Mouse (Mus musculus) forebrain, embryonic 15.5 days (tissue): ENCODE data around the gene Snrpf. TPM values are rescaled to one million over a fixed set of nuclear protein-coding genes. Genes with fewer than 3 reads are reported as not detected.

ENCODE experiments used
- ATAC-seq: fragments of 200-750 bp; cut with Nextera tagmentation; replicated peaks from 2 replicates; pipeline ENCODE4 v1.8.0; 2017; ENCODE audit warnings: mild to moderate bottlenecking, moderate TSS enrichment, moderate library complexity
- H3K27ac ChIP-seq: fragments of 300-500 bp; sonication (generic); replicated peaks from 2 replicates; pipeline ENCODE4 v1.5.1; 2015; ENCODE audit warnings: mild to moderate bottlenecking, inconsistent platforms
- H3K27me3 ChIP-seq: fragments of 300-500 bp; sonication (generic); 2 replicates; pipeline ENCODE4 v1.6.1; 2015; ENCODE audit warnings: inconsistent platforms
- H3K36me3 ChIP-seq: fragments of 300-500 bp; sonication (generic); 2 replicates; pipeline ENCODE4 v1.6.1; 2015; ENCODE audit warnings: mild to moderate bottlenecking, inconsistent platforms
- H3K4me1 ChIP-seq: fragments of 300-500 bp; sonication (generic); 2 replicates; pipeline ENCODE4 v1.6.1; 2015; ENCODE audit warnings: inconsistent platforms
- H3K4me2 ChIP-seq: fragments of 300-500 bp; sonication (generic); replicated peaks from 2 replicates; pipeline ENCODE4 v1.6.1; 2015; ENCODE audit warnings: mild to moderate bottlenecking, inconsistent platforms
- H3K4me3 ChIP-seq: fragments of 300-500 bp; sonication (generic); 2 replicates; pipeline ENCODE4 v1.5.1; 2015; ENCODE audit warnings: mild to moderate bottlenecking, inconsistent platforms
- H3K9ac ChIP-seq: fragments of 300-500 bp; sonication (generic); replicated peaks from 2 replicates; pipeline ENCODE4 v1.6.1; 2015; ENCODE audit warnings: mild to moderate bottlenecking, inconsistent platforms
- H3K9me3 ChIP-seq: fragments of 300-500 bp; sonication (generic); 2 replicates; pipeline ENCODE4 v1.6.1; 2016; ENCODE audit warnings: inconsistent platforms
- WGBS: fragments of 180-500 bp; shearing (Covaris S2); methylation state at CpG from one replicate; pipeline ENCODE4 v1.1.7; 2015; ENCODE audit warnings: mixed read lengths; 5-methylcytosine and 5-hydroxymethylcytosine counted together
- polyA plus RNA-seq: library from polyadenylated mRNA; unstranded; fragments of >200 nt; fragmentation: Nextera tagmentation; extraction: Ambion mirVana; gene quantifications from 2 replicates; pipeline ENCODE4 v1.2.1, GENCODE M21; 2015

The Snrpf gene
- polyA plus RNA-seq, 1 experiment from 2014 or later = 97.2 TPM

GRCm38 (mm10) chr10:93543176-93543575 lies 46.3 kb downstream of the Snrpf start:
- 51% methylated on average over 6 of the region's 6 CpGs for WGBS
- Histone ChIP-seq H3K36me3 (no peaks in the 10 kb centered on the region), H3K4me1 (peaks cover 12% of the 10 kb centered on the region), H3K4me2 (no peak overlapping the region), H3K9ac (no peak overlapping the region), H3K4me3 (no peak overlapping the region), H3K27me3 (no peaks in the 10 kb centered on the region), H3K27ac (no peak overlapping the region), H3K9me3 (no peaks in the 10 kb centered on the region)
- ATAC-seq = no peak

- Histone ChIP-seq H3K9ac (no peak overlapping the region), H3K4me3 (no peak overlapping the region), H3K4me2 (no peak overlapping the region), H3K27ac (no peak overlapping the region), H3K4me1 (peaks cover 12% of the 10 kb centered on the region), H3K36me3 (no peaks in the 10 kb centered on the region), H3K27me3 (no peaks in the 10 kb centered on the region; the same call in 1 of the 2 replicates), H3K9me3 (no peaks in the 10 kb centered on the region)
- ATAC-seq = no peak
- 43% methylated on average over 4 of the region's 4 CpGs for WGBS
Measured at GRCm38 (mm10) chr10:93542356-93542755, 47.1 kb downstream of the Snrpf start.

- Histone ChIP-seq H3K9ac (no peak overlapping the region), H3K36me3 (no peaks in the 10 kb centered on the region), H3K4me1 (peaks cover 12% of the 10 kb centered on the region), H3K27me3 (no peaks in the 10 kb centered on the region; the same call in 1 of the 2 replicates), H3K27ac (no peak overlapping the region), H3K9me3 (no peaks in the 10 kb centered on the region), H3K4me2 (no peak overlapping the region), H3K4me3 (no peak overlapping the region)
- 91% methylated on average over 1 of the region's 1 CpGs for WGBS
- no peak for ATAC-seq
Measured at GRCm38 (mm10) chr10:93541585-93541984, 47.9 kb downstream of the Snrpf start.

- Histone ChIP-seq H3K36me3 (no peaks in the 10 kb centered on the region), H3K4me1 (peaks cover 12% of the 10 kb centered on the region), H3K4me2 (peak within 1 kb of the TSS; percentile 77), H3K9me3 (no peaks in the 10 kb centered on the region), H3K27ac (no peak within 1 kb of the TSS), H3K4me3 (peak within 1 kb of the TSS; percentile 41), H3K27me3 (no peaks in the 10 kb centered on the region; the same call in 1 of the 2 replicates), H3K9ac (peak within 1 kb of the TSS; percentile 22; the same call in 1 of the 2 replicates)
- WGBS = 57% methylated on average over 17 of the region's 17 CpGs
- no peak; the same call in 1 of the 2 replicates for ATAC-seq
Measured at GRCm38 (mm10) chr10:93540431-93541210, 48.9 kb downstream of the Snrpf start, which contains the start of gene Ccdc38. Gene Ccdc38 (plus strand): TSS chr10:93540632.

- no peaks in the 10 kb centered on the region for H3K36me3 ChIP-seq
- peak; percentile 92 for ATAC-seq
- H3K4me1 ChIP-seq = peaks cover 12% of the 10 kb centered on the region
- H3K4me2 ChIP-seq = peak within 1 kb of the TSS; percentile 77
- peak within 1 kb of the TSS; percentile 22; the same call in 1 of the 2 replicates for H3K9ac ChIP-seq
- no peaks in the 10 kb centered on the region for H3K9me3 ChIP-seq
- H3K4me3 ChIP-seq = peak within 1 kb of the TSS; percentile 41
- no peaks in the 10 kb centered on the region; the same call in 1 of the 2 replicates for H3K27me3 ChIP-seq
- WGBS = 3% methylated on average over 35 of the region's 35 CpGs
- no peak within 1 kb of the TSS for H3K27ac ChIP-seq
Measured at GRCm38 (mm10) chr10:93539775-93540430, 49.6 kb downstream of the Snrpf start, which contains the start of gene Amdhd1. Gene Amdhd1 (minus strand): TSS chr10:93540033.

- Histone ChIP-seq H3K4me1 (peaks cover 15% of the 10 kb centered on the region), H3K27me3 (peaks cover 4% of the 10 kb centered on the region; the same call in 1 of the 2 replicates), H3K9me3 (no peaks in the 10 kb centered on the region), H3K4me3 (no peak overlapping the region), H3K36me3 (no peaks in the 10 kb centered on the region), H3K4me2 (no peak overlapping the region), H3K9ac (no peak overlapping the region), H3K27ac (no peak overlapping the region)
- 80% methylated on average over 6 of the region's 6 CpGs for WGBS
- no peak for ATAC-seq
Measured at GRCm38 (mm10) chr10:93538818-93539217, 50.7 kb downstream of the Snrpf start.

- Histone ChIP-seq H3K27ac (no peak overlapping the region), H3K4me3 (no peak overlapping the region), H3K4me1 (peaks cover 15% of the 10 kb centered on the region), H3K9me3 (no peaks in the 10 kb centered on the region), H3K9ac (no peak overlapping the region), H3K27me3 (peaks cover 4% of the 10 kb centered on the region; the same call in 1 of the 2 replicates), H3K36me3 (no peaks in the 10 kb centered on the region), H3K4me2 (no peak overlapping the region)
- no peak for ATAC-seq
- 85% methylated on average over 2 of the region's 2 CpGs for WGBS
Measured at GRCm38 (mm10) chr10:93538287-93538686, 51.2 kb downstream of the Snrpf start.

Other genes starting within 250 kb of the Snrpf start
- gene Lta4h, start 136.3 kb downstream of the Snrpf start, polyA plus RNA-seq = 95.1 and 99.0 TPM in 2 replicates
- not detected in 2 replicates for gene Hal, start 100.9 kb downstream of the Snrpf start, polyA plus RNA-seq
- 0.10 TPM in 1 of 2 replicates, not detected in the other for gene Amdhd1, start 49.7 kb downstream of the Snrpf start, polyA plus RNA-seq
- gene Ccdc38, start 49.1 kb downstream of the Snrpf start, polyA plus RNA-seq = 0.37 and 0.51 TPM in 2 replicates
- 1.3 TPM in 2 replicates for gene Ntn4, start 51.0 kb upstream of the Snrpf start, polyA plus RNA-seq
- gene Usp44, start 241.8 kb upstream of the Snrpf start, polyA plus RNA-seq = 0.70 and 0.88 TPM in 2 replicates